Comparison of ENCODE assay signal across 8 mouse cellular contexts in genomic region chr8:83747661-83748346, GRCm38 (mm10). TPM values are rescaled to one million over a fixed set of nuclear protein-coding genes. Genes with fewer than 3 reads are reported as not detected.
DNase-seq lines count a peak whose midpoint lies in the region; ATAC-seq and TF ChIP-seq lines count a peak whose summit lies in the region.

No protein-coding gene starts in this region.

- ATAC-seq in erythroblast, adult 5-6 weeks (replicated peaks; ENCODE audit: low FRiP score, poor library complexity, severe bottlenecking), result no peak
- peak; percentile 58 for ATAC-seq in liver, embryonic 13.5 days (ENCODE audit: low read depth)
- ATAC-seq in stomach, postnatal 0 days (ENCODE audit: low FRiP score, low TSS enrichment), result peak; percentile 69; the same call in 1 of the 2 replicates

- no peaks in the 10 kb centered on the region for H3K36me3 ChIP-seq in erythroblast, embryonic 14.5 days (ENCODE audit: control insufficient read depth)
- no peaks in the 10 kb centered on the region for H3K36me3 ChIP-seq in embryonic facial prominence, embryonic 10.5 days (replicated peaks)
- no peaks in the 10 kb centered on the region for H3K36me3 ChIP-seq in liver, embryonic 13.5 days
- H3K36me3 ChIP-seq in stomach, postnatal 0 days (ENCODE audit: control insufficient read depth, insufficient read depth, low read length), result no peaks in the 10 kb centered on the region

- H3K27ac ChIP-seq in embryonic facial prominence, embryonic 10.5 days (replicated peaks), result peak overlapping the region; percentile 68
- peak overlapping the region; percentile 47 for H3K27ac ChIP-seq in liver, embryonic 13.5 days
- peak overlapping the region; percentile 61 for H3K27ac ChIP-seq in stomach, postnatal 0 days (replicated peaks)

- peak overlapping the region; percentile 58 for H3K4me2 ChIP-seq in liver, embryonic 13.5 days
- H3K4me2 ChIP-seq in stomach, postnatal 0 days (replicated peaks; ENCODE audit: low read depth), result peak overlapping the region; percentile 51

- peaks cover 31% of the 10 kb centered on the region for H3K27me3 ChIP-seq in erythroblast, embryonic 14.5 days (ENCODE audit: control insufficient read depth)
- H3K27me3 ChIP-seq in embryonic facial prominence, embryonic 10.5 days (replicated peaks; ENCODE audit: low read depth, poor library complexity, severe bottlenecking), result peaks cover 55% of the 10 kb centered on the region
- peaks cover 26% of the 10 kb centered on the region for H3K27me3 ChIP-seq in liver, embryonic 13.5 days
- H3K27me3 ChIP-seq in stomach, postnatal 0 days (ENCODE audit: control insufficient read depth, insufficient read depth, low read length), result no peaks in the 10 kb centered on the region

- peak; percentile 30 for TF ChIP-seq CTCF in stomach, postnatal 0 days (IDR thresholded peaks at IDR 0.05; ENCODE audit: low read depth)

- DNase-seq in embryonic facial prominence, embryonic 10.5 days (ENCODE audit: low spot score), result peak; percentile 61
- DNase-seq in heart, adult 8-10 months (ENCODE audit: low spot score), result peak; percentile 83
- DNase-seq in kidney, adult 11 months, result peak; percentile 70
- no peak for DNase-seq in liver, embryonic 13.5 days
- peak; percentile 76 to 87 for DNase-seq in monocyte, adult 2 months (ENCODE audit: low read depth in 1 of 2, low spot score in 2 of 2)
- no peak for DNase-seq in stomach, postnatal 0 days (ENCODE audit: low spot score)

- H3K9me3 ChIP-seq in erythroblast, embryonic 14.5 days (ENCODE audit: control insufficient read depth, low read length), result no peaks in the 10 kb centered on the region
- H3K9me3 ChIP-seq in embryonic facial prominence, embryonic 10.5 days, result no peaks in the 10 kb centered on the region
- no peaks in the 10 kb centered on the region for H3K9me3 ChIP-seq in liver, embryonic 13.5 days (replicated peaks)
- H3K9me3 ChIP-seq in stomach, postnatal 0 days (ENCODE audit: control insufficient read depth, low read length), result no peaks in the 10 kb centered on the region

- TF ChIP-seq EP300 in stomach, postnatal 0 days (optimal IDR thresholded peaks at IDR 0.05), result no peak

- peak overlapping the region; percentile 21 for H3K4me3 ChIP-seq in erythroblast, embryonic 14.5 days (replicated peaks)
- H3K4me3 ChIP-seq in embryonic facial prominence, embryonic 10.5 days, result peak overlapping the region; percentile 58
- H3K4me3 ChIP-seq in liver, embryonic 13.5 days (replicated peaks), result peak overlapping the region; percentile 35
- H3K4me3 ChIP-seq in stomach, postnatal 0 days (ENCODE audit: low read depth, low read length), result peak overlapping the region; percentile 27

- 0 out of 2 replicates have a peak overlapping the region, but pooled peaks have one; percentile 39 for H3K9ac ChIP-seq in liver, embryonic 13.5 days
- peak overlapping the region; percentile 50 for H3K9ac ChIP-seq in stomach, postnatal 0 days (ENCODE audit: low read length)

- 2% methylated on average over 28 of the region's 28 CpGs for WGBS in embryonic facial prominence, embryonic 10.5 days
- 2% methylated on average over 28 of the region's 28 CpGs for WGBS in liver, embryonic 13.5 days (ENCODE audit: insufficient replicate concordance)
- 3% methylated on average over 28 of the region's 28 CpGs for WGBS in stomach, postnatal 0 days

- peaks cover 11% of the 10 kb centered on the region for H3K4me1 ChIP-seq in erythroblast, embryonic 14.5 days (ENCODE audit: control insufficient read depth)
- H3K4me1 ChIP-seq in embryonic facial prominence, embryonic 10.5 days, result peaks cover 24% of the 10 kb centered on the region
- peaks cover 20% of the 10 kb centered on the region for H3K4me1 ChIP-seq in liver, embryonic 13.5 days (replicated peaks)
- H3K4me1 ChIP-seq in stomach, postnatal 0 days (replicated peaks; ENCODE audit: control insufficient read depth, insufficient read depth), result 0 out of 2 replicates have a peak, but pooled peaks cover 2% of the 10 kb centered on the region

RNA-seq across cellular contexts. Expression of gene Adgre5, which starts 6.7 kb away (rescaled TPM):
- polyA plus RNA-seq in erythroblast, embryonic 14.5 days (2012), result 0.17 and 0.35 TPM in 2 replicates
- total RNA-seq in erythroblast, adult 5-6 weeks (2015; ENCODE audit: low replicate concordance), result 31.8 and 56.7 TPM in 2 replicates
- total RNA-seq in erythroblast, adult 5-6 weeks (2017; ENCODE audit: low replicate concordance), result 17.1 and 27.1 TPM in 2 replicates
- polyA plus RNA-seq in embryonic facial prominence, embryonic 10.5 days (2016; fragmentation: Nextera tagmentation; extraction: Ambion mirVana), result 7.8 and 11.5 TPM in 2 replicates
- total RNA-seq in heart, adult 8-10 months (2022), result 10 to 100 TPM; 42.4 to 50.4 (median 43.5) TPM
- 8.9 and 11.1 TPM in 2 replicates for polyA plus RNA-seq in liver, embryonic 13.5 days (2015; fragmentation: Nextera tagmentation; extraction: Ambion mirVana)
- polyA plus RNA-seq in stomach, postnatal 0 days (2015; fragmentation: Nextera tagmentation; extraction: Ambion mirVana), result 16.9 and 17.1 TPM in 2 replicates

RNA-seq across cellular contexts. Expression of gene Ddx39, which starts 32.8 kb away (rescaled TPM):
- 3.0 and 5.3 TPM in 2 replicates for polyA plus RNA-seq in erythroblast, embryonic 14.5 days (2012)
- 20.1 and 40.0 TPM in 2 replicates for total RNA-seq in erythroblast, adult 5-6 weeks (2015; ENCODE audit: low replicate concordance)
- 36.5 and 37.3 TPM in 2 replicates for total RNA-seq in erythroblast, adult 5-6 weeks (2017; ENCODE audit: low replicate concordance)
- 286 and 311 TPM in 2 replicates for polyA plus RNA-seq in embryonic facial prominence, embryonic 10.5 days (2016; fragmentation: Nextera tagmentation; extraction: Ambion mirVana)
- 10 to 100 TPM; 14.2 to 17.0 (median 15.4) TPM for total RNA-seq in heart, adult 8-10 months (2022)
- polyA plus RNA-seq in liver, embryonic 13.5 days (2015; fragmentation: Nextera tagmentation; extraction: Ambion mirVana), result 291 and 294 TPM in 2 replicates
- 83.8 and 86.6 TPM in 2 replicates for polyA plus RNA-seq in stomach, postnatal 0 days (2015; fragmentation: Nextera tagmentation; extraction: Ambion mirVana)

RNA-seq across cellular contexts. Expression of gene Pkn1, which starts 48.8 kb away (rescaled TPM):
- 1.2 and 1.7 TPM in 2 replicates for polyA plus RNA-seq in erythroblast, embryonic 14.5 days (2012)
- total RNA-seq in erythroblast, adult 5-6 weeks (2015; ENCODE audit: low replicate concordance), result 5.2 and 9.0 TPM in 2 replicates
- total RNA-seq in erythroblast, adult 5-6 weeks (2017; ENCODE audit: low replicate concordance), result 22.3 and 30.6 TPM in 2 replicates
- 30.3 and 30.9 TPM in 2 replicates for polyA plus RNA-seq in embryonic facial prominence, embryonic 10.5 days (2016; fragmentation: Nextera tagmentation; extraction: Ambion mirVana)
- total RNA-seq in heart, adult 8-10 months (2022), result 10 to 100 TPM; 44.0 to 47.6 (median 46.6) TPM
- 11.5 and 11.8 TPM in 2 replicates for polyA plus RNA-seq in liver, embryonic 13.5 days (2015; fragmentation: Nextera tagmentation; extraction: Ambion mirVana)
- polyA plus RNA-seq in stomach, postnatal 0 days (2015; fragmentation: Nextera tagmentation; extraction: Ambion mirVana), result 14.4 and 16.2 TPM in 2 replicates

Comparison
In these comparisons a context has a peak if more than half of its experiments do, and no peak if none do; other contexts are left out.
1. DNase-seq: peak in embryonic facial prominence, embryonic 10.5 days (single experiment), heart, adult 8-10 months (single experiment), kidney, adult 11 months (single experiment) and monocyte, adult 2 months (2 of 2); none in liver, embryonic 13.5 days (single experiment) and stomach, postnatal 0 days (single experiment).
2. RNA of gene Ddx39, which starts 32.8 kb away (polyA plus RNA-seq): 291 to 294 TPM in liver, embryonic 13.5 days, 286 to 311 TPM in embryonic facial prominence, embryonic 10.5 days and 83.8 to 86.6 TPM in stomach, postnatal 0 days; 3.0 to 5.3 TPM in erythroblast, embryonic 14.5 days; every median in the first group is over 10 times any median in the second.
3. Peak in every context shown above with its lines, with median percentiles within 50 percentile points of each other: H3K4me3 ChIP-seq and H3K27ac ChIP-seq.